Mouse (Mus musculus): ENCODE measurements around the gene Rad9b. TPM values are rescaled to one million over a fixed set of nuclear protein-coding genes. Genes with fewer than 3 reads are reported as not detected.
A peak's percentile ranks its signal among the peaks of the same experiment; 100 is the strongest.

The Rad9b gene
- polyA plus RNA-seq, 1 experiment: not detected

DNA sequence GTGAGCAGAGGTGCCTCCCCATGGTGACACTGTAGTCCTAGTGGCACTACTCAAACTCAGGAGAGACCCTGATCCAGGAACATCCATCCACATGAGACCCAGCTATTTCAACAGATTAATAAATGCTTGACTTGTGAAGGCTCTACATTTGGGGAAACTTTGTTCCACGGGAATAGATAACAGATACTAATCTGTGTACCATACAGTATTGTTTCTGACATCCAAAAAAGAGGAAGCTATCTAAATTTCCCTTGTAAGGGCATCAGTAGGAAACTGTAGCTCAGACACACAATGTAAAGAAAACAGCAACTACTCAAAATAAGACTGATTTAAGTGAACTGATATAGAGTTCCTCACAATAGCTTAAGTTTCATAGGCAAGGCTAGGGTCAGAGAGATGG, 11.2 kb downstream of the Rad9b start:
- Histone ChIP-seq H3K4me3 (ENCODE audit: insufficient read depth, low read depth, low read length) (no peak overlapping the region), H3K27ac (ENCODE audit: insufficient read depth, low read depth, low read length) (no peak overlapping the region), H3K4me1 (ENCODE audit: control insufficient read depth, insufficient read depth, low read length) (no peaks in the 10 kb centered on the region)
- TF ChIP-seq CTCF (IDR thresholded peaks at IDR 0.05; ENCODE audit: insufficient read depth, low read depth, low read length) (no peak), POLR2A (IDR thresholded peaks at IDR 0.05; ENCODE audit: insufficient read depth, low read depth, low read length) (no peak)
- 86% methylated on average over 1 of the region's 1 CpGs for WGBS

DNA sequence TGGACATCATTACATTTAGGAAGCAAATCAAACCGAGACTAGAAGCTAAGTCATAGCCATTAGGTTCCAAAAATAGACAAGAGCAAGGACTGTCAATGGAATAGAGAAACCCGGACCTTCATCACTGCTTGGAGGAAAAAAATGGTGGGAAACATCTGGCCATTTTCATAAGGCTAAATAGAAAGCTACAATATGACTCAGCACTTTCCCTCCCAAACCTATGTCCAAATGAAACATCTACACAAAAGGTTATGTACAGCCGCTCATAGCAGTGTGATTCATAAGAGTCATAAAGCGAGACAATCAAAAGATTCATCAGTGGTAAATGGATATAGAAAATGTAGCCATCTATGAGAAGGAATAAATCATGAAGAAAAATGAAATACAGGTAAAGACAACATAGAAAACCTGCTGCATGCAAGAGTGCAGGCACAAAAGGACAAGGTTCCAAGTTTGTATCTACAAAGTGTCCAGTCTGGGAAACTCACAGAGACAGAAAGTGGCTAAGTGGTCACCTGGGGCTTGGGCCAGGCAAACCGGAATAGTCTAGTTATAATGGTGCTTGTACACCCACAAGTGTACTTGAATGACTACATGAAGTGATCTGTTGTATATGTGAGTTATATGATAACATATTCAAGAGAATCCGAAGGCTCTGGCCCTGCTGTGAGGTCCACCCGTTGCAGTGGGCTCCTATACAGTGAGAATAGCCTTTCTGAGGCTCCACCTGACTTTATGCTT, 17.3 kb downstream of the Rad9b start:
- H3K4me1 ChIP-seq (ENCODE audit: control insufficient read depth, insufficient read depth, low read length): no peaks in the 10 kb centered on the region
- WGBS: 87% methylated on average over 7 of the region's 7 CpGs
- no peak overlapping the region for H3K4me3 ChIP-seq (ENCODE audit: insufficient read depth, low read depth, low read length)
- TF ChIP-seq CTCF (IDR thresholded peaks at IDR 0.05; ENCODE audit: insufficient read depth, low read depth, low read length) (no peak), POLR2A (IDR thresholded peaks at IDR 0.05; ENCODE audit: insufficient read depth, low read depth, low read length) (no peak)
- H3K27ac ChIP-seq (ENCODE audit: insufficient read depth, low read depth, low read length): no peak overlapping the region

DNA sequence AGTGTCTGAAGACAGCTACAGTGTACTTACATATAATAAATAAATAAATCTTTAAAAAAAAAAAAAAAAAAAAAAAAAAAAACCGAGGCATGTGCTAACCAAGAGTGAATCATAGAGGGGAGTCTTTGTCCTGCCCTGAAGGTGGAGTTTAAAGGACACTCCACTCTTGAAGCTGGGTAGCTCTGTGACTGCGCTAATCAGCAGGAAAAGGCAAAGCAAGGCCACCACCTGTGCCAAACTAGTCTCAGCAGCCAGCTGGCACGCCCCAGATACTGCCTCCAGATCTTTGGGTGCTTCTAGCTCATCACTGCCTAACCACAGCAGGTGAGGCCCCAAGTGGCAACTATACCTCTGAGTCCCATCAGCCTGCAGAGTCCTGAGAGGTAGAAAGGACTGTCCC, 19.4 kb downstream of the Rad9b start:
- TF ChIP-seq CTCF (IDR thresholded peaks at IDR 0.05; ENCODE audit: insufficient read depth, low read depth, low read length) (no peak), POLR2A (IDR thresholded peaks at IDR 0.05; ENCODE audit: insufficient read depth, low read depth, low read length) (no peak)
- Histone ChIP-seq H3K27ac (ENCODE audit: insufficient read depth, low read depth, low read length) (no peak overlapping the region), H3K4me1 (ENCODE audit: control insufficient read depth, insufficient read depth, low read length) (no peaks in the 10 kb centered on the region), H3K4me3 (ENCODE audit: insufficient read depth, low read depth, low read length) (no peak overlapping the region)
- 70% methylated on average over 3 of the region's 3 CpGs for WGBS

DNA sequence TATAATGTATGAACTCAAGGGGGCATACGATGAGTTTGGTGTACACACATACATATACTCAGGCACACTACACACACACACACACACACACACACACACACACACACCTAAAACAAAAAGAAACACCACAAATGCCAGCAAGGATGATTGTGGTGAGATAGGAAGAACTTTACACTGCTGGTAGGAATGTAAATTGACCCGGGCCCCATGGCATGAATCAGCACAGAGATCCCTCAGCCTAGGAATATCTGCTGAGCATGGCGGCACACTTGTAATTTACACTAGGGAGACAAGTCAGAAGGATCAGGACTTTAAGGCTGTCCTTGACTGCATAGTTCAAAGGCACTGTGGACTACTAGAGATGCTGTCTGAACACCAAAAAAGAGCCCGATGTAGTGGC, 23.8 kb downstream of the Rad9b start:
- TF ChIP-seq CTCF (IDR thresholded peaks at IDR 0.05; ENCODE audit: insufficient read depth, low read depth, low read length) (no peak), POLR2A (IDR thresholded peaks at IDR 0.05; ENCODE audit: insufficient read depth, low read depth, low read length) (no peak)
- Histone ChIP-seq H3K27ac (ENCODE audit: insufficient read depth, low read depth, low read length) (no peak overlapping the region), H3K4me1 (ENCODE audit: control insufficient read depth, insufficient read depth, low read length) (peaks cover 18% of the 10 kb centered on the region), H3K4me3 (ENCODE audit: insufficient read depth, low read depth, low read length) (no peak overlapping the region)
- WGBS: 76% methylated on average over 4 of the region's 4 CpGs

DNA sequence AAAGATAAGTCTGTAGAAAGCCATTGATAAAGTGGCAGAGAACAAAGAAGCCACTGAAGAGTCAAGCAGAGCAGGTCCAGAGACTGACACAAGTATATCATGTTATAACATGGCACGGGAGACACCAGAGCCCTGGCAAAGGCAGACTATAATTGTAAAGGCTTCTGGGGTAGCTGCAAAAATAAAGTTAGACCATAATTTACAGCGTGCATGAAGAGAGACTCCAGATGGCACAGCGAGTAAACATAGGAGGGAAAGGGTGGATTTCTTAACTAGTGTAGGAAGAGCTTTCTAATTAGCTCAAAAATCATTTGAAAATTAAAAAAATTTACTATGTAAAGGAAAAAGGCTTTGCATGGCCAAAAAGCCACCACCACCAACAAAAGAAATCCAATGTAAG, 26.8 kb downstream of the Rad9b start:
- peaks cover 32% of the 10 kb centered on the region for H3K4me1 ChIP-seq (ENCODE audit: control insufficient read depth, insufficient read depth, low read length)
- no peak overlapping the region for H3K4me3 ChIP-seq (ENCODE audit: insufficient read depth, low read depth, low read length)
- H3K27ac ChIP-seq (ENCODE audit: insufficient read depth, low read depth, low read length): no peak overlapping the region
- TF ChIP-seq CTCF (IDR thresholded peaks at IDR 0.05; ENCODE audit: insufficient read depth, low read depth, low read length): no peak
- no peak for TF ChIP-seq POLR2A (IDR thresholded peaks at IDR 0.05; ENCODE audit: insufficient read depth, low read depth, low read length)
- 25% methylated on average over 3 of the region's 3 CpGs for WGBS

DNA sequence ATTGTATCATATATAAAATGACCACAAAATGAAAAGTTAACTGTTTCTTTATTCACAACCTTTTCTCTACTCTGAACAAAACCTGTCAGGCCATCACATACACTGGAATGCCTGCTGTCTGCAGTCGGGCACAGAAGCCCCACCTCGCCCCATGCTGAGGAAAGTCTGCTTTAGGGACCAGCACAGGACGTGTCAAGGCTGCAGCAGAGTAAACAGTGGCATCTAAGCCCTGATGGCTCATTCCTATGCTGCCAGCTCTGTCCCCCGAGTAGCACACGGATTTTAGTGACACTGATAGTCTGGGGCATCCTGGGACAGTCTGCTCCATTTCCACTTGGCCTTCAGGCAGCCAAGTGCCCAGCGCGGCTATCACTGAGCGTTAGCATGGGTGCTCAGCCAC, 28.6 kb downstream of the Rad9b start:
- 62% methylated on average over 8 of the region's 8 CpGs for WGBS
- Histone ChIP-seq H3K4me1 (ENCODE audit: control insufficient read depth, insufficient read depth, low read length) (peaks cover 40% of the 10 kb centered on the region), H3K27ac (ENCODE audit: insufficient read depth, low read depth, low read length) (peak overlapping the region; percentile 89), H3K4me3 (ENCODE audit: insufficient read depth, low read depth, low read length) (no peak overlapping the region)
- no peak for TF ChIP-seq CTCF (IDR thresholded peaks at IDR 0.05; ENCODE audit: insufficient read depth, low read depth, low read length)
- TF ChIP-seq POLR2A (IDR thresholded peaks at IDR 0.05; ENCODE audit: insufficient read depth, low read depth, low read length): no peak

DNA sequence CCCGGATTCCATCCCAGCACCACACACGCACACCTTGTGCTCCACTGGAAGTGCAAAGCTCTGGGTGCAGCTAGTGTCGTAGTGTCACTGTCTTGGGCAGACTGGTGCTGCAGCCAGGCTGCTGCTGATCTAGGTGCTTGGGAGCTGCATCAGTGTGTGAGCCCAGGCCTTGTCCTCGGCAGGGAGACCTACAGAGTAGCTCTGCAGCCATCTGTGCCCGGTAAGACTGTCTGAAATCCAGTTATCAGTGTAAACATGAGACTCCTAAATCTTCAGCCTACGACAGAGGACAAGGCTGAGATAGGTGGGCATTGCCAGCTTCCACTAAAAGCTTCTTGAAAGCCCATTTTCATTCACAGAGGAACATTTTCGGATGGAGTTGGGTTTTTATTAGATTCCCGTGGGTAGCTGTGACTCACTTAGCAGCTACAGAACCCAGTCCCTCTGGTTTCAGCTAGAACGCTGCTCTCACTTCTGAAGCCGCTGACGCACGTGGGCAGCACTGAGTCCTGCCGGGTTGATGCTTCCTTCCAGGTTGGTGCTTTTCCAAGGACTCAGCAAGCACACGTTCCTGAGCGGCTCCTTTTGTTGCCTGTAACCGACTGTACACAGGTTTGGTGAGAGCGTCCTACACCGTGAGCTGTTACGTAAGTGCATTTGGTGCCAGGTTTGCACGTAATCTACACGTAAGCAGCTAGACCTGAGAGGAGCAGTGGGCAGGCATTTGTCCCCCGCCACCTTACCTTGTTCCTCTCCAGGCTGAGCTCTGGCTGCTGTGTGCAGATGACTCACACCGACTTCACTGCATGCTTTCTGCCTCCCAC, 29.2 kb downstream of the Rad9b start:
- H3K4me3 ChIP-seq (ENCODE audit: insufficient read depth, low read depth, low read length): peak overlapping the region; percentile 2
- 33% methylated on average over 23 of the region's 23 CpGs for WGBS

DNA sequence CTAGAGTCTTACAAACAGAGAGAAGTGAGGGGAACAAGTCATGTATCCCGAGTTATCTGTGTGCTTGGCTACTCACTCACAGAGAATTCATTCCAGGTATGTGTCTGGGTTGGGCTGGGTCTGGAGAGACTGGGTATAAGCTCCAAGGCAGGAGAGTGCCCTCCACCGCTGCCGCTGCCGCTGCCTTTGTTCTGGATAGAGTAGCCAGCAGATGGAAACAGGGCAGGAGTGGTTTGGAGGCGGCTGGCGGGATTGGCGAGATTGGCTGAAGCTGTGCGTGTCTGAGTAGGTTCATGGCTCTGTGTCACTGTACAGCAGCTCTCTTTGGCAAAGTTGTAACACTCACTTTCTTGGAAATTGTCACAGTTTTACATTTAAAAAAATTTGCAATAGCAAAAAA, 30.5 kb downstream of the Rad9b start:
- Histone ChIP-seq H3K4me1 (ENCODE audit: control insufficient read depth, insufficient read depth, low read length) (peaks cover 48% of the 10 kb centered on the region), H3K27ac (ENCODE audit: insufficient read depth, low read depth, low read length) (no peak overlapping the region), H3K4me3 (ENCODE audit: insufficient read depth, low read depth, low read length) (no peak overlapping the region)
- no peak for TF ChIP-seq POLR2A (IDR thresholded peaks at IDR 0.05; ENCODE audit: insufficient read depth, low read depth, low read length)
- no peak for TF ChIP-seq CTCF (IDR thresholded peaks at IDR 0.05; ENCODE audit: insufficient read depth, low read depth, low read length)
- 49% methylated on average over 8 of the region's 8 CpGs for WGBS

More for the DNA sequence above, 29.2 kb downstream of the Rad9b start:
- TF ChIP-seq POLR2A (IDR thresholded peaks at IDR 0.05; ENCODE audit: insufficient read depth, low read depth, low read length) (no peak; the same call in 1 of the 2 replicates), CTCF (IDR thresholded peaks at IDR 0.05; ENCODE audit: insufficient read depth, low read depth, low read length) (no peak)
- Histone ChIP-seq H3K27ac (ENCODE audit: insufficient read depth, low read depth, low read length) (peak overlapping the region; percentile 98), H3K4me1 (ENCODE audit: control insufficient read depth, insufficient read depth, low read length) (peaks cover 45% of the 10 kb centered on the region)

DNA sequence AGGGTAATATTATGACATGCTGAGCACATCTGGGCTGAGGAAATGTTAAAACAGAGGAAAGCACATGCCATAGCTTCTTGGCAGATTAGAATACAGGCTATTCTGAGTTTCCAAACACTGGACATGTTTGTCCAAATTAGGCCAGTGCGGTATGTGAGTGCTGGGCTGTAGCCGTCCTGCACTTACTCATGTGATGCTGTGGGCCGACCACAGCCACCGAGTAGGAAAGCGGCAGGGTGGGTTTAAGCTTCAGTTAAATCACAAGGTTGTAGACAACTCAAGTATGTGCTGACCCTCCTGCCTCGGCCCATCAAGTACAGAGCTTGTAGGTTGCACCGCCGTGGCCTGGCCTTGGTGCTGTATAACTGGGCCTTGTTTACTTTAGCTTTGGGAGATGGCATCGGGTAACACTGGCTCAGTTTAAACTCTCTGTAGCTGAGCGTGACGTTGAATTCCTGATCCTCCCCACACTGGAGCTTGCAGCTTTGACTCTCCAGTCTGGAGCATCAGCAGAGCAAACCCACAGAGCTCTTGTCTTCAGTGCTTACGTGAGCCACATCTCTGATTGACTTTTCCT, 33.7 kb downstream of the Rad9b start:
- H3K27ac ChIP-seq (ENCODE audit: insufficient read depth, low read depth, low read length): peak overlapping the region; percentile 17; the same call in 1 of the 2 replicates
- no peak for TF ChIP-seq CTCF (IDR thresholded peaks at IDR 0.05; ENCODE audit: insufficient read depth, low read depth, low read length)
- no peak for TF ChIP-seq POLR2A (IDR thresholded peaks at IDR 0.05; ENCODE audit: insufficient read depth, low read depth, low read length)
- H3K4me1 ChIP-seq (ENCODE audit: control insufficient read depth, insufficient read depth, low read length): peaks cover 45% of the 10 kb centered on the region
- 71% methylated on average over 12 of the region's 12 CpGs for WGBS
- H3K4me3 ChIP-seq (ENCODE audit: insufficient read depth, low read depth, low read length): no peak overlapping the region
